Mouse (Mus musculus) 3T3-L1 (cell line): ENCODE results near the gene Fam3c.
A peak's percentile ranks its signal among the peaks of the same experiment; 100 is the strongest.

Experiments used
- DNase-seq: peaks from one replicate; pipeline ENCODE4 v3.0.0-alpha.2; 2015; ENCODE audit warnings: low read depth, low spot score

The Fam3c gene

GRCm38 (mm10) chr6:22356086-22356507, at the start of gene Fam3c:
Fam3c (minus strand) TSS chr6:22356243.
- DNase-seq, result peak; percentile 94

- DNase-seq, result no peak
These were observed 49.0 kb upstream of the Fam3c start for GRCm38 (mm10) chr6:22405021-22405420.

- DNase-seq, result no peak
These were observed 47.7 kb upstream of the Fam3c start for GRCm38 (mm10) chr6:22403736-22404135.

- DNase-seq, result no peak
These were observed 47.3 kb upstream of the Fam3c start for GRCm38 (mm10) chr6:22403317-22403716.

GRCm38 (mm10) chr6:22402548-22403164, 46.6 kb upstream of the Fam3c start:
- no peak for DNase-seq

GRCm38 (mm10) chr6:22402037-22402436, 46.0 kb upstream of the Fam3c start:
- DNase-seq, result peak; percentile 38

GRCm38 (mm10) chr6:22398079-22398774, 42.2 kb upstream of the Fam3c start:
- DNase-seq, result no peak

GRCm38 (mm10) chr6:22395207-22395606, 39.2 kb upstream of the Fam3c start:
- no peak for DNase-seq

- DNase-seq, result no peak
These were observed 34.8 kb upstream of the Fam3c start for GRCm38 (mm10) chr6:22390654-22391365.

GRCm38 (mm10) chr6:22385254-22385870, 29.3 kb upstream of the Fam3c start:
- DNase-seq, result no peak

GRCm38 (mm10) chr6:22380269-22380668, 24.2 kb upstream of the Fam3c start:
- no peak for DNase-seq

- peak; percentile 53 for DNase-seq
These were observed 23.8 kb upstream of the Fam3c start for GRCm38 (mm10) chr6:22379831-22380230.

GRCm38 (mm10) chr6:22378462-22378861, 22.4 kb upstream of the Fam3c start:
- peak; percentile 88 for DNase-seq

GRCm38 (mm10) chr6:22374791-22375190, 18.7 kb upstream of the Fam3c start:
- no peak for DNase-seq

- no peak for DNase-seq
These were observed 17.4 kb upstream of the Fam3c start for GRCm38 (mm10) chr6:22373476-22373875.

- DNase-seq, result no peak
These were observed 10.9 kb upstream of the Fam3c start for GRCm38 (mm10) chr6:22366977-22367376.

- no peak for DNase-seq
These were observed 7.5 kb upstream of the Fam3c start for GRCm38 (mm10) chr6:22363590-22363989.

- DNase-seq, result no peak
These were observed 5.9 kb upstream of the Fam3c start for GRCm38 (mm10) chr6:22361941-22362340.

- DNase-seq, result no peak
These were observed 3.0 kb upstream of the Fam3c start for GRCm38 (mm10) chr6:22359019-22359418.

GRCm38 (mm10) chr6:22357351-22357750, 1.3 kb upstream of the Fam3c start:
- no peak for DNase-seq

GRCm38 (mm10) chr6:22355396-22356085, 502 bp downstream of the Fam3c start:
- DNase-seq, result peak; percentile 53

- no peak for DNase-seq
These were observed 1.4 kb downstream of the Fam3c start for GRCm38 (mm10) chr6:22354675-22355074.
